Mouse (Mus musculus): ENCODE measurements around the gene Dctn2. TPM values are rescaled to one million over a fixed set of nuclear protein-coding genes. Genes with fewer than 3 reads are reported as not detected.

Gene Dctn2
- polyA plus RNA-seq, 1 experiment from 2014 or later: 226 TPM

GRCm38 (mm10) chr10:127265727-127266111, 449 bp upstream of the Dctn2 start:
- Histone ChIP-seq H3K9me3 (no peaks in the 10 kb centered on the region), H3K27ac (no peak overlapping the region), H3K9ac (0 out of 2 replicates have a peak overlapping the region, but pooled peaks have one; percentile 98), H3K4me2 (peak overlapping the region; percentile 81), H3K36me3 (replicated peaks) (peaks cover 21% of the 10 kb centered on the region), H3K4me3 (replicated peaks) (peak overlapping the region; percentile 87), H3K27me3 (peaks cover 17% of the 10 kb centered on the region), H3K4me1 (peaks cover 56% of the 10 kb centered on the region)
- WGBS: 35% methylated on average over 4 of the region's 4 CpGs
- peak; percentile 47 for ATAC-seq (ENCODE audit: low FRiP score)

GRCm38 (mm10) chr10:127267318-127267717, 1.1 kb downstream of the Dctn2 start:
- Histone ChIP-seq H3K36me3 (replicated peaks) (peaks cover 34% of the 10 kb centered on the region), H3K9me3 (no peaks in the 10 kb centered on the region), H3K4me1 (peaks cover 40% of the 10 kb centered on the region), H3K27ac (no peak overlapping the region), H3K4me2 (peak overlapping the region; percentile 81), H3K27me3 (peaks cover 16% of the 10 kb centered on the region), H3K4me3 (replicated peaks) (peak overlapping the region; percentile 87), H3K9ac (peak overlapping the region; percentile 98)
- no peak for ATAC-seq (ENCODE audit: low FRiP score)
- WGBS: 75% methylated on average over 5 of the region's 5 CpGs

GRCm38 (mm10) chr10:127268401-127268800, 2.2 kb downstream of the Dctn2 start:
- 83% methylated on average over 5 of the region's 5 CpGs for WGBS
- Histone ChIP-seq H3K4me2 (no peak overlapping the region), H3K27ac (no peak overlapping the region), H3K27me3 (peaks cover 10% of the 10 kb centered on the region), H3K36me3 (replicated peaks) (peaks cover 45% of the 10 kb centered on the region), H3K4me1 (peaks cover 30% of the 10 kb centered on the region), H3K9ac (no peak overlapping the region), H3K4me3 (replicated peaks) (no peak overlapping the region), H3K9me3 (no peaks in the 10 kb centered on the region)
- ATAC-seq (ENCODE audit: low FRiP score): no peak

GRCm38 (mm10) chr10:127269036-127269435, 2.9 kb downstream of the Dctn2 start:
- ATAC-seq (ENCODE audit: low FRiP score): no peak
- 91% methylated on average over 12 of the region's 12 CpGs for WGBS
- Histone ChIP-seq H3K36me3 (replicated peaks) (peaks cover 50% of the 10 kb centered on the region), H3K27me3 (peaks cover 4% of the 10 kb centered on the region), H3K9me3 (no peaks in the 10 kb centered on the region), H3K4me1 (peaks cover 26% of the 10 kb centered on the region), H3K4me2 (0 out of 2 replicates have a peak overlapping the region, but pooled peaks have one; percentile 1), H3K27ac (no peak overlapping the region), H3K4me3 (replicated peaks) (no peak overlapping the region), H3K9ac (no peak overlapping the region)

DNA sequence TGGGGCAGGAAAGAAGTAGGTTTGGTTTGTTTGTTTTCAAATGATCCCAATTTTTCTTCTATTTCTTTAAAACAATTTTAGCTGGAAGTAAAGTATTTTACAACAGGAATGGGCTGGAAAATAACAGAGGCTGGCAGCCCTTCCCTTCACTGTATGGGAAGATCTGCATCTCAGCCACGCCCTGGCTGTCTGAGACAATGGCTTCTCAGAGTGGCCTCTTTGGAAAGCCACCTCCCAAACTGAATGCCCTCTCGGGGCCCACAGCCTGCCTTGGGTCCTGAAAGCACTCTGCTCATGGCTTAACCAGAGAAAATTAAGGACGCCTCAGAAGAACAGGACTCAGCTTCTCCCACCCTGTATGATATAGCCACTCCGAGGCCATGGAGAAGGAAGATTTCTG, 3.7 kb downstream of the Dctn2 start:
- peaks cover 26% of the 10 kb centered on the region for H3K4me1 ChIP-seq
- no peak for ATAC-seq (ENCODE audit: low FRiP score)
- H3K27ac ChIP-seq: no peak overlapping the region
- WGBS: 74% methylated on average over 4 of the region's 4 CpGs
- no peaks in the 10 kb centered on the region for H3K9me3 ChIP-seq
- H3K9ac ChIP-seq: no peak overlapping the region
- no peak overlapping the region for H3K4me3 ChIP-seq (replicated peaks)
- no peak overlapping the region for H3K4me2 ChIP-seq
- peaks cover 58% of the 10 kb centered on the region for H3K36me3 ChIP-seq (replicated peaks)
- H3K27me3 ChIP-seq: no peaks in the 10 kb centered on the region

GRCm38 (mm10) chr10:127272371-127272770, 6.2 kb downstream of the Dctn2 start:
- peaks cover 83% of the 10 kb centered on the region for H3K36me3 ChIP-seq (replicated peaks)
- H3K4me3 ChIP-seq (replicated peaks): no peak overlapping the region
- no peak for ATAC-seq (ENCODE audit: low FRiP score)
- H3K4me2 ChIP-seq: no peak overlapping the region
- H3K27ac ChIP-seq: no peak overlapping the region
- no peak overlapping the region for H3K9ac ChIP-seq
- no peaks in the 10 kb centered on the region for H3K27me3 ChIP-seq
- 91% methylated on average over 5 of the region's 5 CpGs for WGBS
- H3K4me1 ChIP-seq: peaks cover 21% of the 10 kb centered on the region
- no peaks in the 10 kb centered on the region for H3K9me3 ChIP-seq

GRCm38 (mm10) chr10:127274261-127275022, 8.3 kb downstream of the Dctn2 start:
- Histone ChIP-seq H3K9ac (0 out of 2 replicates have a peak overlapping the region, but pooled peaks have one; percentile 7), H3K4me3 (replicated peaks) (no peak overlapping the region), H3K4me2 (no peak overlapping the region), H3K27me3 (no peaks in the 10 kb centered on the region), H3K9me3 (no peaks in the 10 kb centered on the region), H3K4me1 (0 out of 2 replicates have a peak, but pooled peaks cover 6% of the 10 kb centered on the region), H3K36me3 (replicated peaks) (peaks cover 92% of the 10 kb centered on the region), H3K27ac (no peak overlapping the region)
- 0 out of 2 replicates have a peak, but pooled peaks have one; percentile 6 for ATAC-seq (ENCODE audit: low FRiP score)
- 88% methylated on average over 11 of the region's 11 CpGs for WGBS

DNA sequence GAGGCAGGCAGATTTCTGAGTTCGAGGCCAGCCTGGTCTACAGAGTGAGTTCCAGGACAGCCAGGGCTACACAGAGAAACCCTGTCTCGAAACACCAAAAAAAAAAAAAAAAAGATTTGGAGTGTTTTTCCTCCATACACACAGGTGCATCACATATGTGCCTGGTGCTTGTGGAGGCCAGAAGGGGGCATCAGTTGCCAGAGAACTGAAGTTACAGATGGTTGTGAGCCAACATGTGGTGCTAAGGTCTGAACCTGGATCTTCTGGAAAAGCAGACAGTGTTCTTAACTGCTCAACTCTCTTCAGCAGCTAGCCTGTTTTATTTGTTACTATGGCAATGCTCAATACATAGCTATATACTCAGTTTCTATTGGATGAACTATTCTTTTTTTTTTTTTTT, 13.6 kb downstream of the Dctn2 start:
- peaks cover 98% of the 10 kb centered on the region for H3K36me3 ChIP-seq (replicated peaks)
- H3K4me3 ChIP-seq (replicated peaks): no peak overlapping the region
- ATAC-seq (ENCODE audit: low FRiP score): no peak
- H3K4me2 ChIP-seq: no peak overlapping the region
- no peak overlapping the region for H3K9ac ChIP-seq
- WGBS: 92% methylated on average over 2 of the region's 2 CpGs
- H3K27ac ChIP-seq: no peak overlapping the region
- H3K4me1 ChIP-seq: peaks cover 4% of the 10 kb centered on the region; the same call in 1 of the 2 replicates
- no peaks in the 10 kb centered on the region for H3K9me3 ChIP-seq
- H3K27me3 ChIP-seq: no peaks in the 10 kb centered on the region

DNA sequence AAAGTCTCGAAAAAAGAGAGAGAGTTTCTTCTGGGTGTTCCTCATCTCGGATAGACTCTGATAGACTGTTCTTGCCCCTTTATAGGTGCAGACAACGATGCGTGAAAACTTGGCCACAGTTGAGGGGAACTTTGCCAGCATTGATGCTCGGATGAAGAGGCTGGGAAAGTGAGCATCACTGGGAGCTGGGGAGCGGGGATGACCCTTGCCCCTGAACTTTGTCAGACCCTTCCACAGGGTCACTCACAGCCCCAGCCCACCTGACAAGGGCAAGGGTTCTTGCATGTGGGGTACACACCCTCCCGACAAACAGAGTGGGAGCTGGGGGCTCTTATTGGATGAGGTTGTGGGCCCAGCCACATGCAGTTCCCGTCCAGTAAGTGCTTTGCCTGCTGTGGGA, 15.1 kb downstream of the Dctn2 start:
- no peak overlapping the region for H3K27ac ChIP-seq
- no peak overlapping the region for H3K4me2 ChIP-seq

DNA sequence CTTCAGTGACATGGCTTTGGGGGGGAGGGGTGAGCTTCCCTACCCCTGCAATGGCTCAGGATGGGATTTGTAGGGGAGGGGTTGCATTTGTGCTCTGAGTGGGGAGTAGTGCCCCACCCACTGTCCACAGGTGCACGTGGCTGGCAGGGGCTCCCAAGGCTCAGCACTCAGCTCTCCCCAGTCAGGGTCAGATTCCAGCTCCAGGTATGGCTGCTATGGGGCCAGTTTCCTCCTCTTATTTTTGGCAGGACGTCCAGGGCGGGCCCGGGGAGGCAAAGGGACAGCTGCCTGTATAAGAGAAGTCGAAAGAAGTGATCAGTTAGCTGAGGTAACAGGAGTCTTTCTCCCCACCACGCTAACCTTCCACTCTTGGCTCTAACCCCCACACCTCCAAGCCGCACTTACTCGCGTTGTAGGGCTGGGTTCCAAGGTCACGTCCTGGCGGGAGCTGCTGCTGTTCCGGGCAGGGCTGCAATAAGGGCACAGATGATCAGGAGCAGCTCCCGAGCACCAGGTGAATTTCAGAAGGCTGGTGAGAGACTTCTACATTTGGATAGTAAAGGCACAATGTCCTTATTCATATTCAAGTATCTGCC, 16.6 kb downstream of the Dctn2 start:
- Histone ChIP-seq H3K4me1 (peaks cover 32% of the 10 kb centered on the region), H3K9ac (no peak overlapping the region), H3K36me3 (replicated peaks) (peaks cover 95% of the 10 kb centered on the region), H3K27ac (no peak overlapping the region), H3K9me3 (no peaks in the 10 kb centered on the region), H3K4me2 (no peak overlapping the region), H3K4me3 (replicated peaks) (no peak overlapping the region), H3K27me3 (no peaks in the 10 kb centered on the region)
- ATAC-seq (ENCODE audit: low FRiP score): no peak
- 89% methylated on average over 13 of the region's 13 CpGs for WGBS

More for the DNA sequence above, 15.1 kb downstream of the Dctn2 start:
- H3K9me3 ChIP-seq: no peaks in the 10 kb centered on the region
- no peaks in the 10 kb centered on the region for H3K27me3 ChIP-seq
- H3K4me1 ChIP-seq: peaks cover 18% of the 10 kb centered on the region
- ATAC-seq (ENCODE audit: low FRiP score): no peak
- peaks cover 98% of the 10 kb centered on the region for H3K36me3 ChIP-seq (replicated peaks)
- no peak overlapping the region for H3K4me3 ChIP-seq (replicated peaks)
- WGBS: 88% methylated on average over 8 of the region's 8 CpGs
- H3K9ac ChIP-seq: no peak overlapping the region

DNA sequence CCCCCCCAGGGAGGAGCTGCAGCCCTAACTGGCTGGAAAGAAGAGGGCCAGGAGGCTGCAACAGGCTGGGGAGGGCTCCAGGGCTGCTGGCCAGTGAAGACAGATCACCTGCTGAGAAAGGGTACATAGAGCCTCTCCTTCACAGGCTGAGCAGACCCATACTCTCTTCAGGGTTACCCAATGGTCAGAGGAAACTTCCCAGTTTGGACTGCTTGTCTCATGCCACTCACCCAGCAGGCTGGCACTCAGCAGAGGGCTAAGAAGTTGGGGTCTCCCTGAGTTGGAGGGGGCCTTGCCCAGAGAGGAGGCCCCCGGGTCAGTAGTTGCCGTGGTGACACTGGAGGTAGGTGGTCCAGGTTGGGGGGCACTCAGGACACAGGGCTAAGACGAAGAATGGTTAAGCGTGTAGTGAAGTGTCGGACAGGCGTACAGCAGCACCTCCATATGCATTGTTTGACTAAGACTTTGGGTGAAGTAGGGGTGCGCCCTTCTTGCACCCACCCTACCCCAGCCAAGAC, 18.0 kb downstream of the Dctn2 start:
- ATAC-seq (ENCODE audit: low FRiP score): no peak
- H3K27ac ChIP-seq: no peak overlapping the region
- peaks cover 80% of the 10 kb centered on the region for H3K36me3 ChIP-seq (replicated peaks)
- no peaks in the 10 kb centered on the region for H3K27me3 ChIP-seq
- H3K4me1 ChIP-seq: peaks cover 37% of the 10 kb centered on the region
- no peak overlapping the region for H3K4me3 ChIP-seq (replicated peaks)
- 89% methylated on average over 7 of the region's 7 CpGs for WGBS
- H3K4me2 ChIP-seq: no peak overlapping the region
- 0 out of 2 replicates have a peak overlapping the region, but pooled peaks have one; percentile 14 for H3K9ac ChIP-seq
- H3K9me3 ChIP-seq: no peaks in the 10 kb centered on the region

DNA sequence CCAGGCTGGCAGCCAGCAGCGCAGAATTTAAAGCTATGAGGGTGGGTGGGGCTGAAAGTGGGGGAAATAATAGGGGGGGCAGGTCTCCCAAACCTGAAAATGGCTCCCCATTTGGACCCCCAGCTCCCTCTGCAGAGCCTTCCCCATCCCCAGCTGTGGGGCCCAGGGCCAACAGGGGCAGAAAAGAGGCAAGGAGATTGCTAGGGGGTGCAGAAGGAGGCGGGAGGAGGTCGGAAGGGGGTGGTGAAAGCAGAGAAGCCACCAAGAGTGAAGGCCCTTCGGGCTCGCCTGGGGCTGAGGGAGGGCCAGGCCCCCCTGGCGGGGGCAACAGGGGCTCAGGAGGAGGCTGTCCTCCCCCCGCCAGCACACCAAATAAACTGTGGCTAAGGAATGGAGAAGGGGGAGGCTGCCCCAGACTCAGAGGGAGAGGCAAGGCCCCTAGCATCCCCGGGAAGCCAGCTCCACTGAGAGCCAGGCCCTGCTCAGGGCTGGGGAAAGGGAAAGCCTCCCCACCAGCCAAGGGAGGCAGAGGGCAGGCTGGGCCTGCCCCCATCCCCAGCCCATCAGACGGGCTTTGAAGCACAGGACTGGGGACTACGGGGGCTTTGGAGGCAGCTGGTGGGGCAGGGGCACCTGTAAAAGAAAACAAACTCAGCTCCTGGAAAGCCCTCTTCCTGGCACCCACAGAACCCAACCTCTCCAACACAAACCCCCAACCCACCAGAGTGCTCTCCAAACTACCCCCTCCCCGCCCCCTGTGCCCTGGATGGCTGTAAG, 18.7 kb downstream of the Dctn2 start:
- peak overlapping the region; percentile 13; the same call in 1 of the 2 replicates for H3K4me2 ChIP-seq
- peak overlapping the region; percentile 14; the same call in 1 of the 2 replicates for H3K9ac ChIP-seq
- H3K27me3 ChIP-seq: no peaks in the 10 kb centered on the region
- peaks cover 43% of the 10 kb centered on the region for H3K4me1 ChIP-seq
- 80% methylated on average over 10 of the region's 11 CpGs for WGBS
- H3K27ac ChIP-seq: no peak overlapping the region
- H3K4me3 ChIP-seq (replicated peaks): no peak overlapping the region
- H3K36me3 ChIP-seq (replicated peaks): peaks cover 74% of the 10 kb centered on the region
- no peak for ATAC-seq (ENCODE audit: low FRiP score)
- H3K9me3 ChIP-seq: no peaks in the 10 kb centered on the region

Measured in forebrain, embryonic 12.5 days (tissue).